Mouse (Mus musculus): ENCODE data around the gene Gm5134. TPM values are rescaled to one million over a fixed set of nuclear protein-coding genes. Genes with fewer than 3 reads are reported as not detected.

The Gm5134 gene
- total RNA-seq, 2 experiments from 2014 or later = not detected

DNA sequence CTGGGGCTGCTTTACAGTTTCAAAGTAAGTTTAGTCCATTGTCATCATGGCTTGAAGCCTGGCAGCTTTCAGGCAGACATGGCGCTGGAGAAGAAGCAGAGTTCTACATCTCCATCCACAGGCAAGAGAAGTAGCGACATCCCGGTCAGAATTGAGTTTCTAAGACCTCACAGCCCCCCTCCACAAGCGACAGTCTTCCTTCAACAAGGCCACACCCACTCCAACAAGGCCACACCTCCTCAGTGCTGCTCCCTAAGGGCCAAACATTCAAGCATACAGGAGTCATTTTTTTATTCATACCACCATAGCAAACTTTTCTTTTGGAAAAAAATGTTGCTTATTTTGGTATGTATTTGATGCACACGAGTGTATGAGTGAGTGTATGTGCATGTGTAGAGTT, 76.2 kb downstream of the Gm5134 start:
- no peak for DNase-seq (ENCODE audit: extremely low spot score in 1 of 2, low spot score in 2 of 2)
- TF ChIP-seq CTCF (IDR thresholded peaks at IDR 0.05) = no peak
- Histone ChIP-seq H3K27ac (no peak overlapping the region), H3K4me3 (no peak overlapping the region)
- intact Hi-C loops (cut with DNase I) = no loop called here

DNA sequence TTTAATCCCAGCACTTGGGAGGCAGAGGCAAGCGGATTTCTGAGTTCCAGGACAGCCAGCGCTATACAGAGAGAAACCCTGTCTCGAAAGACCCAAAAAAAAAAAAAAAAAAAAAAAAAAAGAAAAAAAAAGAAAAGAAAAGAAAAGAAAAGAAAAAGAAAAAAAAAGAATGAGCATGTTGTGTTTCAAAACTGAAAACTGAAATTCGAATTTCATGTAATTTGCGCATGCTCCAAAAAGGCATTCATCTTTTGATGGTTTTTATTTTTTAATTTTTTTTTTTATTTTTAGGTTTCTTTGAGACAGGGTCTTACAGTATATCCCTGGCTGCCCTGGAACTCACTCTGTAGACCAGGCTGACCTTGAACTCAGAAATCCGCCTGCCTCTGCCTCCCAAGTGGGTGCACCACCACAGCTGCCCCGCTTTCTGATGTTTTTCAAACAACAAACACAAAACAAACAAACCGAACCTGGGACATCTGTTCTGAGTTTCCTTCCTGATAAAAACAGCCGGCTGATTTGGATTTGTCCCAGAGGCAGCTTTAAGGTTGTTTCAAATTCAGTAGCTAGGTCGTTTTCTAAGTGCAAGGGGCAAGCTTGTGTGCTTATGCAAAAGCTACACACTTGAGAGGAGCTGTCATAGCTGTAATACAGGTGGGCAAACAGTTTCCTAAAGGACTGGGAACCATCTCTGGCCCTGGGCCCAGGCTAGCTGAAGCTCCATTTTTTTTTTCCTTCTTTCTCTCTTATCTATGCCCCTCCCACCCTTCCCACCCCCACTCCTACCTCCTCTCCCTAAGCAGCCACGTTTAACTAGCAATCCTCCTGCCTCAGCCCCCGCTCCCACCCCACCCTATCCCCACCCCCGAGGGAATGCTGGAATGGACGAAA, 77.4 kb downstream of the Gm5134 start:
- intact Hi-C loops (cut with DNase I) = no loop called here
- no peak for TF ChIP-seq CTCF (IDR thresholded peaks at IDR 0.05)

DNA sequence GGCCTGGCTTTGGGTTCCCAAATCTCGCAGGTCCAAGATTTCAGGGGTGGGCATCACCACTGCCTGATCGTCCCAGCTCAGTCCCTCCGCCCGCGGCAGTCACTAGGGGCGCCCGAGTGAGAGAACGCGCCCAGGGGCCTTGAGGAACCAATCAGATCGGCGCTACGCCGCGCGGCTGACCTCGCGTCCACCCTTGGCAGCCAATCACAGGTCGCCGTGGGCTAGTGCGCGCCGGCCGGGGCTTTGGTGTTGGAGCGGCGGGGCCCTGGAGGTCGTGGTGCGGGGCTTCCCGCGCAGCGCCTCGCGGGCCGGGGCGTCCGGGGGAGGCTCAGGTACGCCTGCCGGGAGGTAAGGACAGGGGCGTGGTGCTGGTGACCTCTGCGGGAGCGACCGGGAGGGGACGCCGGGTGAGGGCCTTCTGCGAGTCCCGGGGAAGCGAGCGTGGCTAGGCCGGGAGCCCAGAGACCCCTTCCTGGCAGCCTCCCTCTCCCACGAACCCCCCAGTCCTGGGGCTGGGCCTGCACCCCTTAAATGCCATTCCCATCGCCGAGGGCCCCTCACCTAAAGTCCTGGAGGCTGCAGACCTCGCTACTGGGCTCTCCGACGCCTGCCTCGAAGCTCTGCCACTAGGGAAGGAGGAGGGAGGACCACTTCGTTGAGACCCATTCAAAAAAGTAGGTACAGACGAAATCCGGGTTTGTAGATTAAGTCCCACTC, 78.2 kb downstream of the Gm5134 start, which contains the start of gene Zfp280b:
Gene Zfp280b (plus strand): TSS at position 249 of the 717 bp plus-strand sequence.
- Histone ChIP-seq H3K27ac (peak within 1 kb of the TSS; percentile 72), H3K4me3 (peak within 1 kb of the TSS; percentile 90)
- peak; percentile 74 for TF ChIP-seq CTCF (IDR thresholded peaks at IDR 0.05)
- peak; percentile 94 to 95 for DNase-seq (ENCODE audit: extremely low spot score in 1 of 2, low spot score in 2 of 2)
- intact Hi-C loops (cut with DNase I) = no loop called here

More for the DNA sequence above, 77.4 kb downstream of the Gm5134 start:
- DNase-seq (ENCODE audit: extremely low spot score in 1 of 2, low spot score in 2 of 2) = peak in 1 of 2 experiments; percentile 11
- peak overlapping the region; percentile 69 for H3K27ac ChIP-seq
- peak overlapping the region; percentile 90 for H3K4me3 ChIP-seq

DNA sequence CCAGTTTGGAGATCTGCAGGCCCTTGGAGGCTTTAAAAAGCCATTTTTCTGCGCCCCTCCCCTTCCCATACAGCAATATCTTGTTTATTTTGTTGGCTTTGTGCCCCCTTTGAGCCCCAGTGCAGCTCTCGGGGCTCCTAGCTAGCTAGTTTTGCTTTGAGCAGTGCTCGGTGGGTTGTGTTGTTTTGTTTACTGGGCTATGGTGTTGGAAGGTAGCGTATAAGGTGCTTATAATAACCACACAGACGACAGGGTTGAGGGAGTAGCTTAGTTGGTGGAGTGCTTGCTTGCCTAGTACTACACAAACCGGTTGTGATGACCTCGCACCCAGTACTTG, 78.8 kb downstream of the Gm5134 start:
- DNase-seq (ENCODE audit: extremely low spot score in 1 of 2, low spot score in 2 of 2) = no peak
- TF ChIP-seq CTCF (IDR thresholded peaks at IDR 0.05) = no peak
- H3K4me3 ChIP-seq = peak overlapping the region; percentile 90
- intact Hi-C loops (cut with DNase I) = no loop called here
- peak overlapping the region; percentile 72; the same call in 1 of the 2 replicates for H3K27ac ChIP-seq

DNA sequence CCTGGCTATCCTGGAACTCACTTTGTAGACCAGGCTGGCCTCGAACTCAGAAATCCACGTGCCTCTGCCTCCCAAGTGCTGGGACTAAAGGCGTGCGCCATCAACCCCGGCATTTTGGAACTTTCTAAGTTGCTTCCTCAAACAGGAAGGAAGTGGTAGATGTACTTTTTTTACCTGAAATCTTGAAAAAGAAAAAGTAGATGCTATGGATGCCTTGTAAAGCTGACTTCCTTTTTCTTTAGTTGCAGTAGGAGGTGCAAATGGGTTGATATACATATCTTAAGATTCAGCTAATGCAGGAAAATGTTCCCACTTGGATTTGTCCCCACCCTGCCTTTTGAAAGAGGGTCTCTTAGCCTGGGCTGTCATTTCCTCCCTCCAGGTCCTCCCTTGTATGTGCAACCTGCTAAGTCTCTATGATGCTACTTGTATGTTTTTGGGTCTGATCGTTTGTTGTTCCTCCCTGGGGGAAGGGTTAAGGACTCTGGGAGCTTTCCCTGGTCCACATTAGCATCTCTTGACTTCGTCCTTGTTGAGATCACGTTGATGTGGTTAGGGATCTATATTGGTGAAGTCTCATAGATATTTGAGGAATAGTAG, 79.8 kb downstream of the Gm5134 start:
- DNase-seq (ENCODE audit: extremely low spot score in 1 of 2, low spot score in 2 of 2) = no peak
- Histone ChIP-seq H3K27ac (no peak overlapping the region), H3K4me3 (no peak overlapping the region)
- intact Hi-C loops (cut with DNase I) = no loop called here
- no peak for TF ChIP-seq CTCF (IDR thresholded peaks at IDR 0.05)

DNA sequence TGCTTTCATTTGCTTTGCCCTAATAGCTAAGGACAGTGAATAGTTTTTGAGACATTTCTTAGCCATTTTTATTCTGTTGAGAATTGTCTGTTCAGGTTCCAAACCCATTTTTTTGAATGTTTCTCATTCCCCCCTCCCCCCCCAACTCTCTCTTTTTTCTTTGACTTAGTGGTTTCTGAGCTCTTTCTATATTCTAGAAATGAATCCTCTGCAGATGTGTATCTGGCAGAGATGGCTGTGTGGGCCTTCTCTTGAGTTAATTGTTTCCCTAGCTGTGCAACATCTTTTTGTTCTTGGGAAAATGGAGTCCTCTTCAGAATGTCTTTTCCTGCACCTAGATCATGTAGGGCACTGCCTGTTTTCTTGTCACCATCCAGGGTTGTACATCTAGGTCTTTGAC, 81.0 kb downstream of the Gm5134 start:
- no peak overlapping the region for H3K27ac ChIP-seq
- no peak for TF ChIP-seq CTCF (IDR thresholded peaks at IDR 0.05)
- H3K4me3 ChIP-seq = no peak overlapping the region
- intact Hi-C loops (cut with DNase I) = no loop called here
- DNase-seq (ENCODE audit: extremely low spot score in 1 of 2, low spot score in 2 of 2) = no peak

DNA sequence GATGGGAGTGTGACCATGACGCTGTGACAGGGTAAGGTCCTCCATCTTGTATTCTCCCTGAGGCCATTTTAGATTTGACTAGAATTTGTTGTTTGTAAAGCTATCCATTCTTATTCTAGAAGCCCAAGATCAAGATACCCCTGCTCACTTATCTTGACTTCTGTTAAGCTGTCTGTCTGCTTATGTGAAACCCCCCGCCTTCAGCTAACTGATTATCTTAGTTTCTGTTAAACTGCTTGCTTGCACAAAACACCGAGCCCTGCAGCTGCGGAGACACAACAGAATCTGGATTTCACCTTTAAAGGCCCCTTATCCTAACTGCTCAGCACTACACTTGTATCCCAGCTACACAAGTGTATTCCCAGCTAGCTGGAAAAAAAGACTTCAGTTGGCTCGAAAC, 82.6 kb downstream of the Gm5134 start:
- intact Hi-C loops (cut with DNase I) = no loop called here
- Histone ChIP-seq H3K27ac (no peak overlapping the region), H3K4me3 (no peak overlapping the region)
- DNase-seq (ENCODE audit: extremely low spot score in 1 of 2, low spot score in 2 of 2) = no peak
- TF ChIP-seq CTCF (IDR thresholded peaks at IDR 0.05) = no peak

DNA sequence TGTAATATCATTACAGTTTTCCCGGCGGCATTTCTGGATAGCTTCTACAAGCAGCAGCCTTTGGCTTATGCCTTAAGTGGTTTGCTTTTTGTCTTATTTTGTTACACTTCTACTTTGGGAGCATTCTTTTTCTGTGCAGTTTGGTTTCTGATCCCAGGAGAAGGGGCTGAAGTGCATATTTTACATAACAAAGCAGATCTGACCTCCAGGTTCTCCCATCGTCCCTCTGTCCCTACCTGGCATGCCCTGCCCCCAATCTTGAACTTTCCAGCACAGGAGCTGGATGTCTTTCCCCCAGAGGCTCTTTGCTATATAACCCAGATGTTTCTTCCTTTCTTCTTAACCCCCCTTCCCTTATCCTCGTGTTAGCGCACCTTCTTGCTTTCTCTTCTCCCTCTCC, 91.0 kb downstream of the Gm5134 start:
- DNase-seq (ENCODE audit: extremely low spot score in 1 of 2, low spot score in 2 of 2) = no peak
- Histone ChIP-seq H3K27ac (no peak overlapping the region), H3K4me3 (no peak overlapping the region)
- intact Hi-C loops (cut with DNase I) = no loop called here
- TF ChIP-seq CTCF (IDR thresholded peaks at IDR 0.05) = no peak

DNA sequence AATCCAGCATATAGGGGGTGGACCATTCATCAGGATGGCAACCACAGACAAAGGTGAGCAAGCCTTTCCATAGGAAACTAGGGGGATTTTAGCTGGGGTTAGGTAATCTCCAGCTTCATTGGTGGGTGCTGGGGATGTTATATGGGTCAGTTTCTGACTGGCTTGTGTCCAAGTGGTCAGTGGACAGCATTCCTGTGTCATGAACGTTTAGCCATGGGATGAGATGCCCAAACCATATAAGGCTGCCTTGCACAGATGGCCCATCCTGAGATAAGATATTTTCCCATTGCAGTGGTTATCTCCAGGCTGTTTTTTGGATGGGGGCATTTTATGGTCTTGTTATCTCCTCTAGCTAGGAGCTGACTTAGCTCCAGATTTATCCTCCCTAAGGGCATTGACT, 92.4 kb downstream of the Gm5134 start:
- no peak for DNase-seq (ENCODE audit: extremely low spot score in 1 of 2, low spot score in 2 of 2)
- intact Hi-C loops (cut with DNase I) = no loop called here
- TF ChIP-seq CTCF (IDR thresholded peaks at IDR 0.05) = no peak
- Histone ChIP-seq H3K27ac (no peak overlapping the region), H3K4me3 (no peak overlapping the region)

DNA sequence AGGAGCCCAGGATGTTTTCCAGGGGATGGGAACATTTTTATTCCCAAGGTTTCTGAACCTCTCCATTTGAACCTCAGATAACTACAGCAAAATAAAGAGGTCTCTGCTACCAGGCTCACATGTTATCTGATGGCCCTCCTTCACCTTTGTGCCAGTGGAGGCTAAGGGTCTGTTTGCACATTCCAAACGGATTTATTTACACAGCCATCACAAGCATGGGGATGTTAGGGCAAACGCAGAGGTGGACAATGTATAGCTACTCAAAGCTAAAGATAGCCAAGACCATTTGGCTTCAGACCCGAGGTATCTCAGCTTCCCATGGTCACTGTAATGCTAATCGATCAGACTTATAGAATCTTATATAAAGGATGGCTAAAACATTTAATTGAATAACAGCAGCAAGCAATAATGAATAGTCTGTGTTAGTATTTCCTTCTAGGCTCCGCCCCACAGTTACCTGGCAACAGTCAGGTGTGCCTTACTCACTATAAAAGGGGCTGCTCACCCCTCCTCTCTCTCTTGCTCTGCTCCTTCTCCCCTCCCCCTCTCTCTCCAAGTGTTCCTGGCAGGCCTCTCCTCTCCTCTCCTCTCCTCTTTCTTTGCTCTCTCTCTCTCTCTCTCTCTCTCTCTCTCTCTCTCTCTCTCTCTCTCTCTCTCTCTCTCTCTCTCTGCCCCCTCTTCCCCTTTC, 93.0 kb downstream of the Gm5134 start:
- Histone ChIP-seq H3K4me3 (no peak overlapping the region), H3K27ac (no peak overlapping the region)
- no peak for DNase-seq (ENCODE audit: extremely low spot score in 1 of 2, low spot score in 2 of 2)
- intact Hi-C loops (cut with DNase I) = no loop called here
- no peak for TF ChIP-seq CTCF (IDR thresholded peaks at IDR 0.05)

DNA sequence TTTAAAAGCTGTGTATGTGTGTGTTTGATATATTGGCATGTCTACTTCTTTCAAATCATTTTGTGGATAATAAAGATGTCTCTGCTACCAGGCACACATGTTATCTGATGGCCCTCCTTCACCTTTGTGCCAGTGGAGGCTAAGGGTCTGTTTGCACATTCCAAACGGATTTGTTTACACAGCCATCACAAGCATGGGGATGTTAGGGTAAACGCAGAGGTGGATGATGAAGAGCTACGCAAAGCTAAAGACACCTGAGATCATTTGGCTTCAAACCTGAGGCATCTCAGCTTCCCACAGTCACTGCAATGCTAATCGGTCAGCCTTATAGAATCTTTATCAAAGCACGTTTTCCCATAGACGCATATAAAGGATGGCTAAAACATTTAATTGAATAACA, 94.7 kb downstream of the Gm5134 start:
- TF ChIP-seq CTCF (IDR thresholded peaks at IDR 0.05) = no peak
- DNase-seq (ENCODE audit: extremely low spot score in 1 of 2, low spot score in 2 of 2) = no peak
- no peak overlapping the region for H3K27ac ChIP-seq
- intact Hi-C loops (cut with DNase I) = no loop called here
- H3K4me3 ChIP-seq = no peak overlapping the region

DNA sequence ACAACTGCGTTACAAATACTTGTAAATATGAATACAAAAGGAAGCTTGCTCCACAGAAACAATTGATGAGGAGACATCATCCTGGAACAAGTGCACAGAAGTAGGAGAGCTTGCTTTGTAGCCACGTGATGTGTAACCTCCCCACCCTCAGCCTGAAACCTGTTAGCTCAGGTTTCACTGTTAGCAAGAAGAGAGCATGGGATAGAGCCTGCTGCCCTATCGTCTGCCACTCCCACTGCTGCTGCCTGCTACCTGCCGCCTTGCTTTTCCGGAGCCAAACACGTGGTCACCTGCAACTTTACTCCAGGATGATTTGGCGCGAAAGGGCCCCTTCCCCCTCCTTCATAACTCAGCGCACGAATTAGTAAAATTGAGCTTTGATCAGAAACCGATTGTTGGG, 97.5 kb downstream of the Gm5134 start:
- intact Hi-C loops (cut with DNase I) = no loop called here
- no peak for TF ChIP-seq CTCF (IDR thresholded peaks at IDR 0.05)
- Histone ChIP-seq H3K27ac (no peak overlapping the region), H3K4me3 (no peak overlapping the region)
- DNase-seq (ENCODE audit: extremely low spot score in 1 of 2, low spot score in 2 of 2) = no peak

Small RNA genes within 50 kb of the gene (microRNA-seq; reads per million reads assigned to microRNA genes)
- 0 reads per million in 2 experiments for gene Mir6409

Other genes with a start within 250 kb of the Gm5134 start
- 10 to 100 TPM; 78.0 to 79.3 TPM for gene Cabin1, start 190.2 kb upstream of the Gm5134 start, total RNA-seq (2021)
- 10 to 100 TPM; 43.3 to 49.3 TPM for gene Ddt, start 181.1 kb upstream of the Gm5134 start, total RNA-seq (2021)
- not detected for gene Gm20441, start 173.6 kb upstream of the Gm5134 start, total RNA-seq (2021)
- 1 to 10 TPM; 1.7 to 2.8 TPM for gene Gstt3, start 173.1 kb upstream of the Gm5134 start, total RNA-seq (2021)
- gene Gstt1, start 155.9 kb upstream of the Gm5134 start, total RNA-seq (2021) = 10 to 100 TPM; 11.0 to 12.2 TPM
- not detected for gene Gstt4, start 132.0 kb upstream of the Gm5134 start, total RNA-seq (2021)
- gene Gstt2, start 117.1 kb upstream of the Gm5134 start, total RNA-seq (2021) = 1 to 10 TPM; 4.6 to 4.8 TPM
- gene Mif, start 94.3 kb upstream of the Gm5134 start, total RNA-seq (2021) = 100 to 1,000 TPM; 475 to 526 TPM
- gene Derl3, start 61.1 kb upstream of the Gm5134 start, total RNA-seq (2021) = 1 to 10 TPM; 3.0 to 3.5 TPM
- 10 to 100 TPM; 75.8 to 78.2 TPM for gene Smarcb1, start 32.9 kb upstream of the Gm5134 start, total RNA-seq (2021)
- gene Chchd10, start 21.4 kb upstream of the Gm5134 start, total RNA-seq (2021) = 100 to 1,000 TPM; 364 to 413 TPM
- 1 to 10 TPM; 1.3 TPM for gene Mmp11, start 18.0 kb upstream of the Gm5134 start, total RNA-seq (2021)
- under 1 TPM in 1 of 2 experiments, not detected in 1; 0.51 TPM for gene Gm867, start 13.8 kb upstream of the Gm5134 start, total RNA-seq (2021)
- not detected for gene Vpreb3, start 11.5 kb upstream of the Gm5134 start, total RNA-seq (2021)
- gene Zfp280b, start 78.1 kb downstream of the Gm5134 start, total RNA-seq (2021) = 10 to 100 TPM; 15.0 to 15.8 TPM
- gene Slc5a4b, start 156.4 kb downstream of the Gm5134 start, total RNA-seq (2021) = not detected
- not detected for gene Slc5a4a, start 192.9 kb downstream of the Gm5134 start, total RNA-seq (2021)